Mouse (Mus musculus): ENCODE data around the gene Synpo2. TPM values are rescaled to one million over a fixed set of nuclear protein-coding genes. Genes with fewer than 3 reads are reported as not detected.

Gene Synpo2
- polyA plus RNA-seq, 1 experiment from 2014 or later, result 0.06 TPM

GRCm38 (mm10) chr3:123208891-123209290, 27.1 kb downstream of the Synpo2 start:
- WGBS (ENCODE audit: insufficient replicate concordance), result 57% methylated on average over 4 of the region's 4 CpGs
- Histone ChIP-seq H3K27me3 (ENCODE audit: insufficient read depth, low read length) (no peaks in the 10 kb centered on the region), H3K9me3 (ENCODE audit: low read length) (no peaks in the 10 kb centered on the region), H3K4me2 (ENCODE audit: low read depth, low read length) (no peak overlapping the region), H3K4me3 (ENCODE audit: low read depth, low read length) (no peak overlapping the region), H3K36me3 (replicated peaks; ENCODE audit: insufficient read depth, low read length) (no peaks in the 10 kb centered on the region), H3K4me1 (ENCODE audit: insufficient read depth) (no peaks in the 10 kb centered on the region), H3K27ac (ENCODE audit: low read depth) (no peak overlapping the region), H3K9ac (replicated peaks) (no peak overlapping the region)
- TF ChIP-seq EP300 (IDR thresholded peaks at IDR 0.05; ENCODE audit: low read depth) (no peak), CTCF (IDR thresholded peaks at IDR 0.05; ENCODE audit: low read depth) (no peak)
- DNase-seq, result no peak
- ATAC-seq, result no peak

GRCm38 (mm10) chr3:123207386-123207785, 28.6 kb downstream of the Synpo2 start:
- H3K9ac ChIP-seq (replicated peaks), result no peak overlapping the region
- WGBS (ENCODE audit: insufficient replicate concordance), result 47% methylated on average over 5 of the region's 5 CpGs
- no peak overlapping the region for H3K4me2 ChIP-seq (ENCODE audit: low read depth, low read length)
- no peaks in the 10 kb centered on the region for H3K9me3 ChIP-seq (ENCODE audit: low read length)
- no peak for ATAC-seq
- no peaks in the 10 kb centered on the region for H3K27me3 ChIP-seq (ENCODE audit: insufficient read depth, low read length)
- DNase-seq, result no peak
- no peak overlapping the region for H3K4me3 ChIP-seq (ENCODE audit: low read depth, low read length)
- no peaks in the 10 kb centered on the region for H3K4me1 ChIP-seq (ENCODE audit: insufficient read depth)
- no peak for TF ChIP-seq CTCF (IDR thresholded peaks at IDR 0.05; ENCODE audit: low read depth)
- no peak for TF ChIP-seq EP300 (IDR thresholded peaks at IDR 0.05; ENCODE audit: low read depth)
- H3K36me3 ChIP-seq (replicated peaks; ENCODE audit: insufficient read depth, low read length), result no peaks in the 10 kb centered on the region
- H3K27ac ChIP-seq (ENCODE audit: low read depth), result no peak overlapping the region

- WGBS (ENCODE audit: insufficient replicate concordance), result 73% methylated on average over 7 of the region's 7 CpGs
- H3K4me2 ChIP-seq (ENCODE audit: low read depth, low read length), result no peak overlapping the region
- TF ChIP-seq CTCF (IDR thresholded peaks at IDR 0.05; ENCODE audit: low read depth), result no peak
- TF ChIP-seq EP300 (IDR thresholded peaks at IDR 0.05; ENCODE audit: low read depth), result no peak
Measured at GRCm38 (mm10) chr3:123205485-123205884, 30.5 kb downstream of the Synpo2 start.

GRCm38 (mm10) chr3:123205065-123205464, 30.9 kb downstream of the Synpo2 start:
- Histone ChIP-seq H3K4me3 (ENCODE audit: low read depth, low read length) (no peak overlapping the region), H3K27me3 (ENCODE audit: insufficient read depth, low read length) (no peaks in the 10 kb centered on the region), H3K36me3 (replicated peaks; ENCODE audit: insufficient read depth, low read length) (no peaks in the 10 kb centered on the region), H3K4me1 (ENCODE audit: insufficient read depth) (no peaks in the 10 kb centered on the region), H3K9ac (replicated peaks) (no peak overlapping the region), H3K27ac (ENCODE audit: low read depth) (no peak overlapping the region), H3K9me3 (ENCODE audit: low read length) (no peaks in the 10 kb centered on the region), H3K4me2 (ENCODE audit: low read depth, low read length) (no peak overlapping the region)
- no peak for TF ChIP-seq CTCF (IDR thresholded peaks at IDR 0.05; ENCODE audit: low read depth)
- TF ChIP-seq EP300 (IDR thresholded peaks at IDR 0.05; ENCODE audit: low read depth), result no peak
- DNase-seq (no peak), ATAC-seq (no peak)
- 67% methylated on average over 6 of the region's 6 CpGs for WGBS (ENCODE audit: insufficient replicate concordance)

More at GRCm38 (mm10) chr3:123205485-123205884, 30.5 kb downstream of the Synpo2 start:
- no peak overlapping the region for H3K4me3 ChIP-seq (ENCODE audit: low read depth, low read length)
- no peaks in the 10 kb centered on the region for H3K4me1 ChIP-seq (ENCODE audit: insufficient read depth)
- H3K27me3 ChIP-seq (ENCODE audit: insufficient read depth, low read length), result no peaks in the 10 kb centered on the region
- no peak for ATAC-seq
- no peaks in the 10 kb centered on the region for H3K9me3 ChIP-seq (ENCODE audit: low read length)
- no peak for DNase-seq
- no peak overlapping the region for H3K9ac ChIP-seq (replicated peaks)
- no peaks in the 10 kb centered on the region for H3K36me3 ChIP-seq (replicated peaks; ENCODE audit: insufficient read depth, low read length)
- no peak overlapping the region for H3K27ac ChIP-seq (ENCODE audit: low read depth)

- Histone ChIP-seq H3K27ac (ENCODE audit: low read depth) (no peak overlapping the region), H3K36me3 (replicated peaks; ENCODE audit: insufficient read depth, low read length) (no peaks in the 10 kb centered on the region), H3K4me1 (ENCODE audit: insufficient read depth) (no peaks in the 10 kb centered on the region), H3K27me3 (ENCODE audit: insufficient read depth, low read length) (no peaks in the 10 kb centered on the region), H3K9ac (replicated peaks) (no peak overlapping the region), H3K4me3 (ENCODE audit: low read depth, low read length) (no peak overlapping the region), H3K4me2 (ENCODE audit: low read depth, low read length) (no peak overlapping the region), H3K9me3 (ENCODE audit: low read length) (no peaks in the 10 kb centered on the region)
- TF ChIP-seq EP300 (IDR thresholded peaks at IDR 0.05; ENCODE audit: low read depth), result no peak
- no peak for ATAC-seq
- DNase-seq, result no peak
- 52% methylated on average over 4 of the region's 4 CpGs for WGBS (ENCODE audit: insufficient replicate concordance)
Measured at GRCm38 (mm10) chr3:123204658-123205057, 31.3 kb downstream of the Synpo2 start.

- 50% methylated on average over 2 of the region's 2 CpGs for WGBS (ENCODE audit: insufficient replicate concordance)
Measured at GRCm38 (mm10) chr3:123201798-123202197, 34.2 kb downstream of the Synpo2 start.

GRCm38 (mm10) chr3:123193740-123194139, 42.2 kb downstream of the Synpo2 start:
- WGBS (ENCODE audit: insufficient replicate concordance), result 77% methylated on average over 4 of the region's 4 CpGs
- TF ChIP-seq CTCF (IDR thresholded peaks at IDR 0.05; ENCODE audit: low read depth) (no peak), EP300 (IDR thresholded peaks at IDR 0.05; ENCODE audit: low read depth) (no peak)
- ATAC-seq, result no peak

More at GRCm38 (mm10) chr3:123201798-123202197, 34.2 kb downstream of the Synpo2 start:
- H3K36me3 ChIP-seq (replicated peaks; ENCODE audit: insufficient read depth, low read length), result no peaks in the 10 kb centered on the region
- H3K9me3 ChIP-seq (ENCODE audit: low read length), result no peaks in the 10 kb centered on the region
- H3K4me2 ChIP-seq (ENCODE audit: low read depth, low read length), result no peak overlapping the region
- no peak overlapping the region for H3K4me3 ChIP-seq (ENCODE audit: low read depth, low read length)
- DNase-seq (no peak), ATAC-seq (no peak)
- no peak overlapping the region for H3K27ac ChIP-seq (ENCODE audit: low read depth)
- H3K9ac ChIP-seq (replicated peaks), result no peak overlapping the region
- TF ChIP-seq CTCF (IDR thresholded peaks at IDR 0.05; ENCODE audit: low read depth), result no peak
- no peak for TF ChIP-seq EP300 (IDR thresholded peaks at IDR 0.05; ENCODE audit: low read depth)
- H3K4me1 ChIP-seq (ENCODE audit: insufficient read depth), result no peaks in the 10 kb centered on the region
- no peaks in the 10 kb centered on the region for H3K27me3 ChIP-seq (ENCODE audit: insufficient read depth, low read length)

More at GRCm38 (mm10) chr3:123193740-123194139, 42.2 kb downstream of the Synpo2 start:
- H3K36me3 ChIP-seq (replicated peaks; ENCODE audit: insufficient read depth, low read length), result no peaks in the 10 kb centered on the region
- DNase-seq, result no peak
- no peaks in the 10 kb centered on the region for H3K4me1 ChIP-seq (ENCODE audit: insufficient read depth)
- no peak overlapping the region for H3K4me2 ChIP-seq (ENCODE audit: low read depth, low read length)
- no peak overlapping the region for H3K4me3 ChIP-seq (ENCODE audit: low read depth, low read length)
- no peak overlapping the region for H3K27ac ChIP-seq (ENCODE audit: low read depth)
- no peaks in the 10 kb centered on the region for H3K27me3 ChIP-seq (ENCODE audit: insufficient read depth, low read length)
- H3K9ac ChIP-seq (replicated peaks), result no peak overlapping the region
- no peaks in the 10 kb centered on the region for H3K9me3 ChIP-seq (ENCODE audit: low read length)

Measured in liver, postnatal 0 days (tissue).